Mouse (Mus musculus) granulocyte monocyte progenitor cell, adult 5-6 weeks (primary cell): ENCODE measurements around the gene Enc1. TPM values are rescaled to one million over a fixed set of nuclear protein-coding genes. Genes with fewer than 3 reads are reported as not detected.

Experiments
- ATAC-seq: replicated peaks from 2 replicates; pipeline ENCODE4 v1.8.0; 2016; ENCODE audit warnings: mild to moderate bottlenecking, moderate TSS enrichment, inconsistent platforms; ENCODE audit not compliant: poor library complexity, severe bottlenecking
- total RNA-seq, 2 experiments: library from RNA; stranded (forward) in 1 of 2; stranded (reverse) in 1 of 2; fragments of 200-712, 200-1000 nt in 1 of 2; fragments of >200 nt in 1 of 2; fragmentation: Nextera tagmentation in 1 of 2; gene quantifications; 2 replicates each; pipeline ENCODE4 v1.2.3; 2014 to 2017

Enc1 gene
- total RNA-seq (2014; fragmentation: Nextera tagmentation) = 1.3 and 3.8 TPM in 2 replicates
- 2.4 and 2.5 TPM in 2 replicates for total RNA-seq (2017)

- ATAC-seq = peak; percentile 84
Measured at GRCm38 (mm10) chr13:97240965-97241786, at the start of gene Enc1. Enc1 (plus strand) TSS chr13:97241105.

GRCm38 (mm10) chr13:97192649-97193048 is 48.3 kb upstream of the Enc1 start:
- ATAC-seq = no peak

- ATAC-seq = no peak
Measured at GRCm38 (mm10) chr13:97193420-97193819, 47.5 kb upstream of the Enc1 start.

- ATAC-seq = no peak
Measured at GRCm38 (mm10) chr13:97196186-97196924, 44.5 kb upstream of the Enc1 start.

- ATAC-seq = peak; percentile 28
Measured at GRCm38 (mm10) chr13:97196925-97197218, 44.0 kb upstream of the Enc1 start.

GRCm38 (mm10) chr13:97197932-97198562 is 42.9 kb upstream of the Enc1 start, which contains the start of gene Hexb:
Hexb (minus strand) TSS chr13:97198357.
- peak; percentile 95 for ATAC-seq

GRCm38 (mm10) chr13:97199123-97199522 is 41.8 kb upstream of the Enc1 start:
- ATAC-seq = no peak

- ATAC-seq = no peak
Measured at GRCm38 (mm10) chr13:97201076-97201475, 39.8 kb upstream of the Enc1 start.

- ATAC-seq = no peak
Measured at GRCm38 (mm10) chr13:97201896-97202295, 39.0 kb upstream of the Enc1 start.

- ATAC-seq = peak; percentile 78
Measured at GRCm38 (mm10) chr13:97205052-97205701, 35.7 kb upstream of the Enc1 start.

- ATAC-seq = no peak
Measured at GRCm38 (mm10) chr13:97206046-97206445, 34.9 kb upstream of the Enc1 start.

- ATAC-seq = peak; percentile 50
Measured at GRCm38 (mm10) chr13:97207472-97208111, 33.3 kb upstream of the Enc1 start.

GRCm38 (mm10) chr13:97208112-97208478 is 32.8 kb upstream of the Enc1 start:
- peak; percentile 81 for ATAC-seq

- ATAC-seq = no peak
Measured at GRCm38 (mm10) chr13:97208500-97209010, 32.4 kb upstream of the Enc1 start.

- no peak for ATAC-seq
Measured at GRCm38 (mm10) chr13:97214583-97215268, 26.2 kb upstream of the Enc1 start.

GRCm38 (mm10) chr13:97215563-97215962 is 25.3 kb upstream of the Enc1 start:
- no peak for ATAC-seq

GRCm38 (mm10) chr13:97216196-97216595 is 24.7 kb upstream of the Enc1 start:
- no peak for ATAC-seq

GRCm38 (mm10) chr13:97220022-97220421 is 20.9 kb upstream of the Enc1 start:
- ATAC-seq = no peak

- ATAC-seq = no peak
Measured at GRCm38 (mm10) chr13:97223856-97224255, 17.0 kb upstream of the Enc1 start.
